9 mouse cellular contexts compared by ENCODE assay signal in the genomic region with DNA sequence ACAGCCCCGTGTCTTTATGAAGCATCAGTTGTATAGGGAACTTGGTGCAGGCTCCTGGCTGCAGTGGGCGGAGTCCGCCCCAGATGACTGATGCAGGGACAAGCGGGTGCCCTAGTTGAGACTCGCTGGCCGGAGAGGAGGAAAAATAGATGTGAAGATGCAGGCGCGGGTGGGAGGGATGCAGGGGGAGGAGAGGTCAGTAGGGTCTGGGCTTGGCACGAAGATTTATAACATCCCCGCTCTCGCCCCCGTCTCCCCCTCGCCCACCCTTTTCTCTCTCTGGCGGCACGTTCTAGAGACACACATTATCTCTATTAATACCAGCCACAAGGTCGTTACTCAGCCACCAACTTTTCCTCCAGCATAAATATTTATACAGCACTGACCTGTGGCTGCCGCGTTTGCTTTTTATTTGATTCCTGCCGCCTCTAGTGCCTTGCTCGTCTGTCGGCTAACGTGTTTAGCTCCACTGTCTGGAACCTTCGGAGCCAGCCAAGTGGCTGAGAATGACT.
A peak's percentile ranks its signal among the peaks of the same experiment; 100 is the strongest.
DNase-seq lines count a peak whose midpoint lies in the region; ATAC-seq lines count a peak whose summit lies in the region.
"Had no signal": no experiment of that assay in that cellular context is flagged by ENCODE, and none has a peak within 500 bp of the region (broad histone marks: within the 10 kb centered on the region; RNA-seq: fewer than 3 reads in every experiment).

No protein-coding gene starts in this region.

- H3K4me3 ChIP-seq in kidney, embryonic 14.5 days (ENCODE audit: low read length) = peak overlapping the region; percentile 3
- peak overlapping the region; percentile 24 for H3K4me3 ChIP-seq in embryonic facial prominence, embryonic 15.5 days (replicated peaks)
- peak overlapping the region; percentile 33 for H3K4me3 ChIP-seq in limb, embryonic 13.5 days
- peak overlapping the region; percentile 22 for H3K4me3 ChIP-seq in neural tube, embryonic 14.5 days (ENCODE audit: low read depth, low read length)

- H3K27me3 ChIP-seq in kidney, embryonic 14.5 days (ENCODE audit: control insufficient read depth, insufficient read depth, low read length) = peaks cover 5% of the 10 kb centered on the region; the same call in 1 of the 2 replicates
- H3K27me3 ChIP-seq in embryonic facial prominence, embryonic 15.5 days = peaks cover 21% of the 10 kb centered on the region
- peaks cover 74% of the 10 kb centered on the region for H3K27me3 ChIP-seq in limb, embryonic 13.5 days
- H3K27me3 ChIP-seq in neural tube, embryonic 14.5 days (ENCODE audit: control insufficient read depth, insufficient read depth, low read length) = no peaks in the 10 kb centered on the region

- no peak for DNase-seq in kidney, adult 11 months
- DNase-seq in right cerebral cortex, postnatal 4 days = no peak
- DNase-seq in spleen, postnatal 36 days (ENCODE audit: low spot score in 2 of 2) = no peak
- DNase-seq in cerebellum, adult 11 months = no peak

- peak overlapping the region; percentile 40 for H3K4me2 ChIP-seq in kidney, embryonic 14.5 days (replicated peaks; ENCODE audit: low read depth, low read length)
- H3K4me2 ChIP-seq in embryonic facial prominence, embryonic 15.5 days (replicated peaks) = peak overlapping the region; percentile 44
- peak overlapping the region; percentile 65 for H3K4me2 ChIP-seq in limb, embryonic 13.5 days (replicated peaks)
- peak overlapping the region; percentile 54 for H3K4me2 ChIP-seq in neural tube, embryonic 14.5 days (ENCODE audit: low read depth, low read length)

- peak; percentile 82 for ATAC-seq in kidney, embryonic 14.5 days (ENCODE audit: low FRiP score, low TSS enrichment)
- no peak for ATAC-seq in embryonic facial prominence, embryonic 15.5 days (ENCODE audit: insufficient number of reproducible peaks, low FRiP score, low TSS enrichment, low read depth)
- no peak for ATAC-seq in limb, embryonic 13.5 days (ENCODE audit: low FRiP score, low read depth)
- ATAC-seq in neural tube, embryonic 14.5 days (ENCODE audit: low read depth) = no peak

- 2% methylated on average over 18 of the region's 23 CpGs for WGBS in kidney, embryonic 14.5 days
- 10% methylated on average over 22 of the region's 23 CpGs for WGBS in embryonic facial prominence, embryonic 15.5 days
- WGBS in limb, embryonic 13.5 days = 2% methylated on average over 23 of the region's 23 CpGs
- 2% methylated on average over 19 of the region's 23 CpGs for WGBS in neural tube, embryonic 14.5 days

- H3K27ac ChIP-seq in kidney, embryonic 14.5 days (ENCODE audit: low read depth, low read length) = no peak overlapping the region
- no peak overlapping the region for H3K27ac ChIP-seq in embryonic facial prominence, embryonic 15.5 days (replicated peaks)
- H3K27ac ChIP-seq in limb, embryonic 13.5 days = no peak overlapping the region
- H3K27ac ChIP-seq in neural tube, embryonic 14.5 days (ENCODE audit: low read depth, low read length) = no peak overlapping the region
- H3K27ac ChIP-seq: liver, embryonic 14.5 days had no signal

- H3K9me3 ChIP-seq in kidney, embryonic 14.5 days (ENCODE audit: control insufficient read depth, low read length) = no peaks in the 10 kb centered on the region
- 0 out of 2 replicates have a peak, but pooled peaks cover 6% of the 10 kb centered on the region for H3K9me3 ChIP-seq in embryonic facial prominence, embryonic 15.5 days (replicated peaks)
- H3K9me3 ChIP-seq in limb, embryonic 13.5 days = peaks cover 7% of the 10 kb centered on the region; the same call in 1 of the 2 replicates
- H3K9me3 ChIP-seq in neural tube, embryonic 14.5 days (ENCODE audit: control insufficient read depth, low read length) = no peaks in the 10 kb centered on the region

- H3K36me3 ChIP-seq in kidney, embryonic 14.5 days (ENCODE audit: control insufficient read depth, insufficient read depth, low read length) = no peaks in the 10 kb centered on the region
- H3K36me3 ChIP-seq in embryonic facial prominence, embryonic 15.5 days = no peaks in the 10 kb centered on the region
- H3K36me3 ChIP-seq in limb, embryonic 13.5 days = no peaks in the 10 kb centered on the region; the same call in 1 of the 2 replicates
- H3K36me3 ChIP-seq in neural tube, embryonic 14.5 days (ENCODE audit: control insufficient read depth, insufficient read depth, low read length) = no peaks in the 10 kb centered on the region

- no peaks in the 10 kb centered on the region for H3K4me1 ChIP-seq in kidney, embryonic 14.5 days (ENCODE audit: control insufficient read depth, insufficient read depth, low read length)
- H3K4me1 ChIP-seq in embryonic facial prominence, embryonic 15.5 days = peaks cover 5% of the 10 kb centered on the region; the same call in 1 of the 2 replicates
- peaks cover 9% of the 10 kb centered on the region for H3K4me1 ChIP-seq in limb, embryonic 13.5 days
- H3K4me1 ChIP-seq in neural tube, embryonic 14.5 days (ENCODE audit: control insufficient read depth, insufficient read depth, low read length) = 0 out of 2 replicates have a peak, but pooled peaks cover 5% of the 10 kb centered on the region

- peak overlapping the region; percentile 13; the same call in 1 of the 2 replicates for H3K9ac ChIP-seq in kidney, embryonic 14.5 days (ENCODE audit: low read depth, low read length)
- H3K9ac ChIP-seq in embryonic facial prominence, embryonic 15.5 days = no peak overlapping the region
- peak overlapping the region; percentile 43 for H3K9ac ChIP-seq in limb, embryonic 13.5 days
- no peak overlapping the region; the same call in 1 of the 2 replicates for H3K9ac ChIP-seq in neural tube, embryonic 14.5 days (replicated peaks; ENCODE audit: low read depth, low read length)
- H3K9ac ChIP-seq: liver, embryonic 14.5 days had no signal

Comparison
In these comparisons a context has a peak if more than half of its experiments do, and no peak if none do; other contexts are left out.
1. H3K9ac ChIP-seq: peak in kidney, embryonic 14.5 days (single experiment) and limb, embryonic 13.5 days (single experiment); none in embryonic facial prominence, embryonic 15.5 days (single experiment) and neural tube, embryonic 14.5 days (single experiment).
2. Peak in every context shown above with its lines, with median percentiles within 50 percentile points of each other: H3K4me2 ChIP-seq and H3K4me3 ChIP-seq.